Mouse (Mus musculus) heart, embryonic 11.5 days (tissue): ENCODE data around the gene Atp2b2. TPM values are rescaled to one million over a fixed set of nuclear protein-coding genes. Genes with fewer than 3 reads are reported as not detected.
"Not testable (repeated sequence)": the region's sequence is repeated elsewhere in the genome, so short reads cannot be mapped to it uniquely, and the experiment has no call there.

Source experiments
- ATAC-seq: fragments of 200-750 bp; cut with Nextera tagmentation; replicated peaks from 2 replicates; pipeline ENCODE4 v1.8.0; 2017; ENCODE audit warnings: moderate library complexity; ENCODE audit not compliant: insufficient number of reproducible peaks, low FRiP score, low TSS enrichment
- H3K27ac ChIP-seq: fragments of 300-500 bp; sonication (generic); 2 replicates; pipeline ENCODE4 v1.5.1; 2014; ENCODE audit warnings: mild to moderate bottlenecking, low read depth, low read length
- H3K27me3 ChIP-seq: fragments of 300-500 bp; sonication (generic); 2 replicates; pipeline ENCODE4 v1.6.1; 2014; ENCODE audit warnings: mild to moderate bottlenecking, low read length, mixed read lengths; ENCODE audit not compliant: control insufficient read depth, insufficient read depth
- H3K36me3 ChIP-seq: fragments of 300-500 bp; sonication (generic); 2 replicates; pipeline ENCODE4 v1.6.1; 2014; ENCODE audit warnings: mild to moderate bottlenecking, low read length, moderate library complexity, mixed read lengths; ENCODE audit not compliant: control insufficient read depth, insufficient read depth
- H3K4me1 ChIP-seq: fragments of 300-500 bp; sonication (generic); 2 replicates; pipeline ENCODE4 v1.6.1; 2014; ENCODE audit warnings: low read length; ENCODE audit not compliant: control insufficient read depth, insufficient read depth
- H3K4me2 ChIP-seq: fragments of 300-500 bp; sonication (generic); 2 replicates; pipeline ENCODE4 v1.6.1; 2014; ENCODE audit warnings: mild to moderate bottlenecking, moderate library complexity
- H3K4me3 ChIP-seq: fragments of 300-500 bp; sonication (generic); 2 replicates; pipeline ENCODE4 v1.5.1; 2014; ENCODE audit warnings: low read depth, low read length
- H3K9ac ChIP-seq: fragments of 300-500 bp; sonication (generic); 2 replicates; pipeline ENCODE4 v1.6.1; 2014; ENCODE audit warnings: mild to moderate bottlenecking, low read depth, low read length, moderate library complexity
- H3K9me3 ChIP-seq: fragments of 300-500 bp; sonication (generic); replicated peaks from 2 replicates; pipeline ENCODE4 v1.6.1; 2016; ENCODE audit warnings: low read length; ENCODE audit not compliant: control insufficient read depth
- WGBS: fragments of 180-500 bp; shearing (Covaris S2); extraction: QIAGEN DNeasy Blood & Tissue Kit; methylation state at CpG from one replicate; pipeline ENCODE4 v1.1.7; 2014; ENCODE audit not compliant: insufficient replicate concordance; 5-methylcytosine and 5-hydroxymethylcytosine counted together
- polyA plus RNA-seq: library from polyadenylated mRNA; unstranded; fragments of >200 nt; fragmentation: Nextera tagmentation; extraction: Ambion mirVana; gene quantifications from 2 replicates; pipeline ENCODE4 v1.2.1, GENCODE M21; 2014

Gene Atp2b2
- polyA plus RNA-seq, 1 experiment from 2014 or later, result 0.40 TPM

DNA sequence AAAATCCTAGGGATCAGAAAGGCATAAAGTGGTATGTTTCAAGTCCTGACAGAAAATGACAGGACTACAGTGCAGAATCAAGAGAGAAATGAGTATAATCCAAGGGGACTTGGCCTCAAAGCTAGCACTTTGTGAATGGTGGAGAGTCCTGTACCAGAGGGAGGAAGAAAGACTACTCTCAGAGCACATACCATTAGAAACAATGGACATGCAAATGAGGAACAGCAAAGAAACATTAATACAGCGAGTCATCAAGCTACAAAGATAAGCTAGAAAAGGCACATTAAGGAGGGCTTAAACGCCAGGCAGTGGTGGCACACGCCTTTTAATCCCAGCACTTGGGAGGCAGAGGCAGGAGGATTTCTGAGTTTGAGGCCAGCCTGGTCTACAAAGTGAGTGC, 311.1 kb downstream of the Atp2b2 start:
- Histone ChIP-seq H3K9me3 (no peaks in the 10 kb centered on the region), H3K4me2 (no peak overlapping the region), H3K36me3 (peaks cover 53% of the 10 kb centered on the region), H3K27me3 (no peaks in the 10 kb centered on the region), H3K27ac (no peak overlapping the region), H3K9ac (no peak overlapping the region), H3K4me1 (no peaks in the 10 kb centered on the region), H3K4me3 (no peak overlapping the region)
- no peak for ATAC-seq
- WGBS, result 93% methylated on average over 3 of the region's 3 CpGs

DNA sequence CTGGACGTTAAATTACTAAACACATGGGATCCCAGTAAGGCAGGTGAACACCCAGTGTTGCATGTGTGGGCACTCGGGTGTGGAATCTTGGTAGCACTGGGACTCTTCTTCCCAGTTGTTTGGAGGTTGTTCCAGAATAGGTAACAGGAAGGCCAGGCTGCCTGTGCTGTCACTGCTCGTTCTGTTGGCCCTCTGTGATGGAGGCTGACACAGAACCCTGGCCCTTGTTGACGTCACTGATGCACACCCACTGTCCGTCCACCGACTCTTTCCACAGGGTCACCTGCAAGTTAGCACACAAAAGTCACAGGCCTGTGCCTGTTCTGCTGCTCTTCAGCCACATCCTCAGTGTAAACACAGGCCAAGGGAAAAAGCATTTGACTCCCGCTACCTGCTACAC, 314.2 kb downstream of the Atp2b2 start:
- Histone ChIP-seq H3K36me3 (peaks cover 46% of the 10 kb centered on the region), H3K9me3 (no peaks in the 10 kb centered on the region), H3K4me3 (no peak overlapping the region), H3K9ac (no peak overlapping the region), H3K4me1 (no peaks in the 10 kb centered on the region), H3K27me3 (no peaks in the 10 kb centered on the region), H3K27ac (no peak overlapping the region), H3K4me2 (no peak overlapping the region)
- ATAC-seq, result no peak
- WGBS, result 85% methylated on average over 7 of the region's 7 CpGs

DNA sequence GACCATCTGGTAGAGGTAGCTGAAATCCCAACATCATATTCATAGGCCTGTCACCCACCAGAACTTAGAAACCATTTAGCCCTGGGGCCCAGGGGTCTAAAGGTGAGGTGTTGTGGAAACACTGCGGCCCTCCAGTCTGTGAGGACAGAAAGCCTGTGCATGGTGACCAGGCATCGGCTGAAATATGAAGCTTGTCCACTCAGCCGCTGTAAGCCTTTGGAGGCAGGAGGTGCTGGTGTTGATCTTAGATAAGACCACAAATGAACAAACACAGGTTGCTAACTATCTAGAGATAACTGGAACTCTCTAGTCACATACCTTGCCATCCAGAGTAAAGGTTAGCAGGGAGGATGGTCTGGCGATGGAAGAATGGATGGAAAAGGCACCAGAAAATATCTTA, 321.4 kb downstream of the Atp2b2 start:
- no peak overlapping the region for H3K4me2 ChIP-seq
- no peaks in the 10 kb centered on the region for H3K27me3 ChIP-seq
- WGBS, result 77% methylated on average over 4 of the region's 4 CpGs
- no peak overlapping the region for H3K9ac ChIP-seq
- no peak for ATAC-seq
- H3K4me3 ChIP-seq, result no peak overlapping the region
- H3K36me3 ChIP-seq, result peaks cover 11% of the 10 kb centered on the region
- no peaks in the 10 kb centered on the region for H3K4me1 ChIP-seq
- no peak overlapping the region for H3K27ac ChIP-seq
- H3K9me3 ChIP-seq, result no peaks in the 10 kb centered on the region

DNA sequence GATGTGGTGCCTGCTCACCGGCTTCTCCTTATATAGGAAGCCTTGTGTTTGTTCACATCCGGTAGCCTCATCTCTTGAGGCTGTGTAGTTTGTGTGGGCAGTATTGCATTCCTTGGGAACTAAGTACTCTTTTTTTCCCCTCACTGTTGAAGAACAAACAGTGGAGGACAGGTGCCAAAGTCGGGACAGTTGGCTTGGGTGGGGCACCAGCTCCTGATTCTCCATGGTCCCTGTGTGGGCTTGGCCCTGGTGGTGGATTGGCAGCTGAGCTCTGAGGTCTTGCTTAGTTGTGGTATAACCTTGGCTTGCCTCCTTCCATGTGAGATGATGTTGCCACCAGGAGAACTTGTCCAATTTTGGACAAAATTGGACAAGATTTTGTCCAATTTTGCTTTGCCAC, 322.5 kb downstream of the Atp2b2 start, which contains the start of gene Ghrl:
TSS of gene Ghrl (minus strand) at position 3 of the 400 bp plus-strand sequence.
- Histone ChIP-seq H3K9ac (no peak within 1 kb of the TSS), H3K4me2 (no peak within 1 kb of the TSS), H3K27me3 (no peaks in the 10 kb centered on the region), H3K36me3 (peaks cover 15% of the 10 kb centered on the region), H3K4me1 (no peaks in the 10 kb centered on the region), H3K9me3 (no peaks in the 10 kb centered on the region), H3K27ac (no peak within 1 kb of the TSS), H3K4me3 (no peak within 1 kb of the TSS)
- WGBS, result 89% methylated on average over 3 of the region's 3 CpGs
- no peak for ATAC-seq

DNA sequence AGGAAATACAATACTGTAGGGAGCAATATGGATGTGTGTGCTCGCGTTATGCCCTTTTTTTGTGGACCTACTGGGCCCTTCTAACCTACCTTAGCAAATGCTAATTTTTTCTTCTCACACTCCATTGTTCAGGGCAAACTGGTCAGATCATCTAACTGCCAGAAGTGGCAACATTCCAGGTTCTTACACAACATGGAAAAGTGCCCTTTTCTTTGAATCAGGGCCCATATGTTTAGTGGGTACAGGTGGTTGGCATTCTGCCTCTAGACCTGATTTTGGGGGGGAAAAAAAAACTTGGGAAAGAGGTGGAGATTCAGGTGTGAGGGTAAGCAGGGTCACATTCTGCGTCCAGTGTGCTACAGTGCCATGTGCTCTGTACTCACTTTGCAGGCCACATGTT, 324.9 kb downstream of the Atp2b2 start:
- no peaks in the 10 kb centered on the region for H3K27me3 ChIP-seq

DNA sequence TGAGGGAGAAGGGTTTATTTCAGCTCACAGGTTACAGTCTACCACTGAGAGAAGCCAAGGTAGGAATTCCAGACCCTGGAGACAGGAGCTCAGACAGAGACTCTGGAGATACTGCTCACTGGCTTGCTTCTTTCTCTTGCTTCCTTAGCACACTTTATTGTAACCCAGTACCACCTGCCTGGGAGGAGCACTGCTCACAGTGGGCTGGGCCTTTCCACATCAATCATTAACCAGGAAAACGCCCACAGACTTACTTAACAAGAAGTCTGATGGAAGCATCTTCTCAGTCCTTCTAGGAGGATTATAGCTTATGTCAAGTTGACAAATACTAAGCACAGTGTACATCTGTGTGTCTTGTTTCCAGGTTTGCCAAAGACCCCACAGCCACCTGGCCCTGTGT, 327.6 kb downstream of the Atp2b2 start:
- Histone ChIP-seq H3K36me3 (peaks cover 25% of the 10 kb centered on the region), H3K27me3 (no peaks in the 10 kb centered on the region), H3K4me2 (no peak overlapping the region), H3K4me3 (no peak overlapping the region), H3K4me1 (no peaks in the 10 kb centered on the region), H3K9me3 (no peaks in the 10 kb centered on the region), H3K27ac (no peak overlapping the region), H3K9ac (no peak overlapping the region)
- ATAC-seq, result no peak
- WGBS, result 72% methylated on average over 1 of the region's 1 CpGs

More for the DNA sequence above, 324.9 kb downstream of the Atp2b2 start:
- Histone ChIP-seq H3K27ac (no peak overlapping the region), H3K4me1 (no peaks in the 10 kb centered on the region), H3K9me3 (no peaks in the 10 kb centered on the region), H3K4me2 (no peak overlapping the region), H3K36me3 (peaks cover 19% of the 10 kb centered on the region), H3K4me3 (no peak overlapping the region), H3K9ac (no peak overlapping the region)
- 97% methylated on average over 3 of the region's 3 CpGs for WGBS
- ATAC-seq, result no peak

DNA sequence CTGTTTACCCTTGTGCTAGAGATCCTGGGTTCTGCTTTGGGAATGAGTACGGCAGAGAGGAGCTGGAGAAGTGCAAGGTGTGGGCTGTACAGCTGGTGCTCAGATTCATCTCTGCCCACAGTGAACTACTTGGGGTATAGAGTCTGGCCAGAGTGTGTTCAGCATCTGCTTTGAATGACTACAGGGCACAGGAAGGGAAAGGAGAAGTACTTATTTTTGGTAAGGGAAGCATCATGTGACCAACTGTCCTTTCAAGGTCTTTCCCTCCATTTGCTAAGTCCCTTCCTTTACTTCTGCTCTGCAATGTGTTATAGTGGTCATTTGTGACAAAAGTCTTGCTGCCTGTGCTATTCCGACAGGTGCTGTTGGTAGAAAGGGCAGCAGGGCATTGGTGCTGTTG, 328.1 kb downstream of the Atp2b2 start:
- no peak for ATAC-seq
- Histone ChIP-seq H3K4me1 (no peaks in the 10 kb centered on the region), H3K4me2 (no peak overlapping the region), H3K27me3 (no peaks in the 10 kb centered on the region), H3K9ac (no peak overlapping the region), H3K27ac (no peak overlapping the region), H3K4me3 (no peak overlapping the region), H3K9me3 (no peaks in the 10 kb centered on the region), H3K36me3 (peaks cover 29% of the 10 kb centered on the region)
- 93% methylated on average over 2 of the region's 2 CpGs for WGBS

DNA sequence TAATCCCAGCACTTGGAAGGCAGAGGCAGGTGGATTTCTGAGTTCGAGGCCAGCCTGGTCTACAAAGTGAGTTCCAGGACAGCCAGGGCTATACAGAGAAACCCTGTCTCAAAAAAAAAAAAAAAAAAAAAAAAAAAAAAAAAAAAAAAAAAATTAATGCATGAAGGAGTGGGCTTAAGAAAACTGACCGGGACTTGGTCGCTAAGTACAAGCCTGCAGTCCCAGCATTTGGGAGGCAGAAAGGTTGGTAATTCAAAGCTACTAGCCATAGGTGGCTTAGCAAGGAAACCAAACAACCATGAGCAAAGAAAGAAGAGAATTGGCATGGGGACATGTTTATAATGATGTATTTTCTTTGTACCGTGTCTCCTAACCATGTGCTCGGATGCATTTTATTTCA, 329.0 kb downstream of the Atp2b2 start:
- not testable (repeated sequence) for H3K4me1 ChIP-seq, H3K27ac ChIP-seq, H3K4me3 ChIP-seq, ATAC-seq, H3K27me3 ChIP-seq, H3K4me2 ChIP-seq, H3K9me3 ChIP-seq, H3K9ac ChIP-seq
- peaks cover 37% of the 10 kb centered on the region for H3K36me3 ChIP-seq
- whole genome bisulfite sequencing, result 87% methylated on average over 5 of the region's 5 CpGs

DNA sequence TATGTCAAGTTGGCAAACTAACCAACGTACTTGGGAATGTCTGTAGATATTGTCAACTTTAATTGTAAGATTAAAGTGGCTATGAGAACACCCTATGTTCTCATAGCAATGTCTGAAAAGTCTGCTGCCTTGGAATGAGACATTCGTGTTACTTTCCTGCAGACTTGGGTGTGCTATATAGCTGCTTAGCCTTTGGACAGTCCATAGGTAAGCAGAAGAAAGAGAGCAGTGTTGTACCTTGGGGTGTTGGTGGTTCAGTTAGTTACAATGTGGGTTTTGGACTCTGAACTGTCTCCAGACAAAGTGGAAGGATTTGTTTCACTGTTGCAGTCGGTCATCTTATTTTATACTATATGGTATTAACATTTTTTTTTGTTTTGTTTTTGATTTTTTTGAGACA, 329.7 kb downstream of the Atp2b2 start:
- no peak overlapping the region for H3K27ac ChIP-seq
- H3K27me3 ChIP-seq, result no peaks in the 10 kb centered on the region
- no peak overlapping the region for H3K9ac ChIP-seq
- no peak overlapping the region for H3K4me2 ChIP-seq
- no peak overlapping the region for H3K4me3 ChIP-seq
- peaks cover 39% of the 10 kb centered on the region for H3K36me3 ChIP-seq
- H3K4me1 ChIP-seq, result no peaks in the 10 kb centered on the region
- ATAC-seq, result no peak
- 91% methylated on average over 3 of the region's 3 CpGs for WGBS
- no peaks in the 10 kb centered on the region for H3K9me3 ChIP-seq
